14 mouse cellular contexts compared by ENCODE assay signal in the genomic region with DNA sequence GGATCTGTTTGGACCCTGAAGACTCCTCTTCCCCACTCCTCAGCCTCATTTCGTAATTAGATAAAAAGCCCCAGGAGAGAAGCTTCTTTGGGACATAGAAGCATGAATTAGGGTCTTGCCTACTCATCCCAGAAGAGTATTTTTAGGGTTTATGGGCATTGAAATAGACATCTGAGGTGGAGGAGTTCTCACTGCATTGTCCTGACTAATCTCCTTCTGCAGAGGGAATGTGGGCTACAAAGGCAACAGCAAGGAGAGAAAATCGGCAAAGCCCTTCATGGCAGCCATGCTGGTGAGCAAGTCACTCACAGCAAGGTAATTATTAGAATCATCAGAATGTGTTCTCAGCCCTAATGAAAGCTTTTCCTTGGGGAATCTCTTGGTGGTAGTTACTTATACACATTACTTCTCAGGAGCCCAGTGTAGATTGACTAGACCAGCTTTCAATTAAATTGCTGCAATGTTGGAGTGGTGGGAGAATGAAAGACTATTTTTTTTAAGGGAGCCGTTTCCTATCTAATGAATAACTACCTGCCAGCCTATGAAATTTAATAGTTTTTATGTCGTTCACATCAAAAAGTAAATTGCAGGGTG.
"Had no signal": no experiment of that assay in that cellular context is flagged by ENCODE, and none has a peak within 500 bp of the region (broad histone marks: within the 10 kb centered on the region; RNA-seq: fewer than 3 reads in every experiment).

No protein-coding gene starts in this region.

- H3K9me3 ChIP-seq: limb, embryonic 12.5 days; liver, embryonic 13.5 days; lung, embryonic 15.5 days; midbrain, embryonic 12.5 days; neural tube, embryonic 12.5 days had no signal

- H3K9ac ChIP-seq: limb, embryonic 12.5 days; liver, embryonic 13.5 days; liver, postnatal 0 days; lung, embryonic 15.5 days; midbrain, embryonic 12.5 days; neural tube, embryonic 12.5 days had no signal

- H3K27ac ChIP-seq: layer of hippocampus, adult 2 months; limb, embryonic 12.5 days; liver, embryonic 13.5 days; lung, embryonic 15.5 days; midbrain, embryonic 12.5 days; neural tube, embryonic 12.5 days had no signal

- H3K4me3 ChIP-seq: layer of hippocampus, adult 2 months; limb, embryonic 12.5 days; liver, embryonic 13.5 days; lung, embryonic 15.5 days; midbrain, embryonic 12.5 days; myocyte; neural tube, embryonic 12.5 days had no signal

- H3K36me3 ChIP-seq: limb, embryonic 12.5 days; liver, embryonic 13.5 days; lung, embryonic 15.5 days; midbrain, embryonic 12.5 days; neural tube, embryonic 12.5 days had no signal

- H3K27me3 ChIP-seq: limb, embryonic 12.5 days; liver, embryonic 13.5 days; lung, embryonic 15.5 days; midbrain, embryonic 12.5 days; neural tube, embryonic 12.5 days had no signal

- H3K4me2 ChIP-seq: limb, embryonic 12.5 days; liver, embryonic 13.5 days; lung, embryonic 15.5 days; midbrain, embryonic 12.5 days; neural tube, embryonic 12.5 days had no signal

- DNase-seq: kidney, postnatal 10 days; kidney, postnatal 4 days; liver; liver, embryonic 13.5 days; liver, postnatal 0 days; right cerebral cortex, adult 18-20 months; right cerebral cortex, postnatal 25 days; thymus, postnatal 36 days had no signal

- H3K4me1 ChIP-seq: limb, embryonic 12.5 days; liver, embryonic 13.5 days; lung, embryonic 15.5 days; midbrain, embryonic 12.5 days; neural tube, embryonic 12.5 days had no signal

- ATAC-seq: liver, postnatal 0 days had no signal
